Mouse (Mus musculus) spleen, adult 2 months (tissue): ENCODE results near the gene Kcnc3.

ENCODE experiments used
- CTCF ChIP-seq: fragments of 200-500 bp; IDR thresholded peaks from 2 replicates; pipeline ENCODE4 v1.5.1; 2011; ENCODE audit warnings: mild to moderate bottlenecking, inconsistent platforms; ENCODE audit not compliant: insufficient read depth, insufficient read length, insufficient replicate concordance; ENCODE audit errors: extremely low read depth
- POLR2A ChIP-seq: fragments of 200-500 bp; IDR thresholded peaks from 2 replicates; pipeline ENCODE4 v1.6.1; 2011; ENCODE audit warnings: low read depth, low read length, inconsistent platforms

DNA sequence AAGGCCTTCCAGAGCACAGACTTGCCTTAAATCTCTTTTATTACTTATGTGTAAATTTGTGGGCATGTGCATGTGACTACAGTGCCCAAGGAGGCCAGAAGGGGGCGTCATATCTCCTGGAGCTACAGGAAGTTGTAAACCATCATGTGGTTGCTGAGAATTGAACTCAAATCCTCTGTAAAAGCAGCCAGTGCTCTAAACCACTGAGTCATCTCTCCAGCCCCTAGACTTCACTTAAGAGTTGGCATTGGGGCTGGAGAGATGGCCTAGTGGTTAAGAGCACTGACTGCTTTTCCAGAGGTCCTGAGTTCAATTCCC is 35.6 kb downstream of the Kcnc3 start:
- no peak for TF ChIP-seq CTCF
- no peak for TF ChIP-seq POLR2A
